Mouse (Mus musculus): ENCODE results near the gene Mdh2. TPM values are rescaled to one million over a fixed set of nuclear protein-coding genes. Genes with fewer than 3 reads are reported as not detected.

The Mdh2 gene
- polyA plus RNA-seq, 1 experiment from 2014 or later, result 479 TPM

DNA sequence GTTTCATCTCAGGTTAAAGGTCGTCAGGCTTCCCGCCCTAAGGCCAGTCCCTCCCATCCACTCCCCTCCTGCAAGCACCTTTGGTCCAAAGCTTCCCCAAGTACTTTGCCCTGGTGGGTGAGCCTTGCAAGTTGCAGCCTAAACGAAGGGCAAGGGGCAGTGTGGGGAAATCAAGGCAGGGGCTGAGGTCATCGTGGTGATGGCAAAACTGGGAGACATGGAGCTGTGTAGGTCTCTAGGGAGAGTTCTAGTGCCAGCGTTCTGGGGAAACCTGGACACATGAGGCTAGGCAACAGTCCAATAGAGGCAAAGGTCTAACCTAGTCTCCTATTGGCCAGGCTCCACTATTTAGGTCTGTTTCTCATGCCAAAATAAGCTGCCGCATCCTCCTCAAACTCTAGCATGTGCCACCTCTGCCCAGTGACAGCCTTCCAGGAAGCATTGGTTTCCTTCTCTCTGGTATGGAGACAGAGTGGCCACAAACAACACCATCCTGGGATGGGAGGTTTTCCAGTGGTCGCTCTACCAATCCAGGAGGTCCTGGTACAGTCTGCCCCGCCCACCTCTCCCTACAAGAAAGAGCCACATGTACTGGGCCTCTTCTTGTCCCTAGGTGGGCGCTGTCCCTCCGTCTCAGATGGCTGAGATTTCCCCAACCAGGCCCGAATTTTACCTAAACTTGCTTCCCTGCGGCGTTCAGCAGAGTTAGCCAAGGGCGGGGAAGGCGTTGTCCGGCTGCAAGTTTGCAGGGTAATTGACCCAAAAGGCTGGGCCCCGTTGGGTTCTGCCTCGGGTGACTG lies 35.1 kb upstream of the Mdh2 start:
- H3K4me2 ChIP-seq, result peak overlapping the region; percentile 91
- peaks cover 24% of the 10 kb centered on the region for H3K36me3 ChIP-seq
- 0 out of 2 replicates have a peak, but pooled peaks cover 3% of the 10 kb centered on the region for H3K9me3 ChIP-seq
- peaks cover 17% of the 10 kb centered on the region for H3K4me1 ChIP-seq
- no peaks in the 10 kb centered on the region for H3K27me3 ChIP-seq
- ATAC-seq (ENCODE audit: insufficient number of reproducible peaks, insufficient read depth, low FRiP score, low TSS enrichment, low read depth), result no peak
- H3K4me3 ChIP-seq, result peak overlapping the region; percentile 88
- peak overlapping the region; percentile 87 for H3K9ac ChIP-seq
- 16% methylated on average over 18 of the region's 18 CpGs for WGBS
- H3K27ac ChIP-seq, result 0 out of 2 replicates have a peak overlapping the region, but pooled peaks have one; percentile 33

DNA sequence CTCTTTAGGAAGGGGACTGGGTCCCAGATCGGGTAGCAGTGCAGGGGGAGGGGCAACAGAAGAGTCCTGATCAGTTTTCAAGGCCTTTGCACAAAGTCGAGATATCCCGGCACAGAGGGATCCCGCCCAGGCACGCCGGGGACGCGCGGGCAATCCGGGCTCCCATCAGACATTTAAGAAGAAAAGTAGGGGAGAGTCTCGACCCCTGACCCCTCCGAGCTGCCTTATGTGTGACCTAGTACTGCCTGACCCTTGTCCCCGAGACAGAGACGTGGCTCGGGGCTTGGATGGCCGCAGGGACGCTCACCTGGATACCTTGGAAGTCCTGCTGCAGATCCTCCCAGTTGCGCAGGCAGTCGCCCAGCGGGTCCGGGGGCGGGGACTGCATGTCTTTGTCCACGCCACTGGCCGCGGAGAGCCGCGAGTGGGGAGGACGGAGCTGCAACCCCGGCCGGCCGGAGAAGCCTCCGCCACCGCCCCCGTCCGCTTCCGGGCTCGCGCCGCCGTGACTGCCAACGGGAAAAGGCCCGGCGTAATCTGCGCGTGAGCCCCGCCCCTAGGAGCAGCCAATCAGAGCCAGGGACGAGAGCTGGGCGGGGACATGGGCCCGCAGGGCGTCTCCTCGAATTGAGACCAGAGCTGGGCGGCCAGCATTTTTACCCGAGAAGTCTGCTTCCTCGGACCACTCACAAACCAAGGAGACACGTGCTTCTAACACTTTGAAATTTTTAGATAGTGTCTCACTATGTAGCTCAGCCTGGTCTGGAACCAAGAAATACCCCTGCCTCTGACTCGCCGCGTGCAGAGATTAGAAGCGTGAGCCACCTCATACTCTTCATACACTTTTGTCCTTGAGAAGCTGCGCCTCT lies 34.3 kb upstream of the Mdh2 start, which contains the start of gene Tmem120a:
Gene Tmem120a, minus strand, starts transcription at position 708 of the 869 bp plus-strand sequence.
- peak within 1 kb of the TSS; percentile 75 for H3K27ac ChIP-seq
- no peaks in the 10 kb centered on the region for H3K27me3 ChIP-seq
- H3K4me3 ChIP-seq, result peak within 1 kb of the TSS; percentile 88
- peaks cover 17% of the 10 kb centered on the region for H3K4me1 ChIP-seq
- peak within 1 kb of the TSS; percentile 87 for H3K9ac ChIP-seq
- peak; percentile 91 for ATAC-seq (ENCODE audit: insufficient number of reproducible peaks, insufficient read depth, low FRiP score, low TSS enrichment, low read depth)
- peak within 1 kb of the TSS; percentile 91 for H3K4me2 ChIP-seq
- peaks cover 24% of the 10 kb centered on the region for H3K36me3 ChIP-seq
- WGBS, result under 1% methylated on average over 57 of the region's 60 CpGs
- 0 out of 2 replicates have a peak, but pooled peaks cover 3% of the 10 kb centered on the region for H3K9me3 ChIP-seq

DNA sequence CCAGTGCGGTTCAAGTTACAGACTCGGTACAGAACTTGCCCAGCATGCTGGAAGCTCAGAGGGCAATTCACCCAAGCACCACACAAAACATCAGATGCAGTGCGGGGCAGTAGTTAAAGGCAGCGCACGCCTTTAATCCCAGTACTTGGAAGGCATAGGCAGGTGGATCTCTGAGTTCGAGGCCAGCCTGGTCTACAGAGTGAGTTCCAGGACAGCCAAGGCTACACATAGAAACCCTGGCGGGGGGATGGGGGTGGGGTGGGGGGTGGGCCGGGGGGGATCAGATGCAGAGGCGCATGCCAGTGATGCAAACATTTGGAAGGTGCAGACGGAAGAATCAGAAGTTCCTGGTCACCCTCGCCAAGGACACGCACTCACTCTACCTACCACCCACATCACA lies 33.5 kb upstream of the Mdh2 start:
- Histone ChIP-seq H3K27me3 (no peaks in the 10 kb centered on the region), H3K9me3 (0 out of 2 replicates have a peak, but pooled peaks cover 3% of the 10 kb centered on the region), H3K4me2 (peak overlapping the region; percentile 91), H3K27ac (peak overlapping the region; percentile 75), H3K9ac (peak overlapping the region; percentile 87), H3K36me3 (peaks cover 19% of the 10 kb centered on the region), H3K4me1 (peaks cover 17% of the 10 kb centered on the region), H3K4me3 (peak overlapping the region; percentile 88)
- 17% methylated on average over 12 of the region's 12 CpGs for WGBS
- ATAC-seq (ENCODE audit: insufficient number of reproducible peaks, insufficient read depth, low FRiP score, low TSS enrichment, low read depth), result no peak

DNA sequence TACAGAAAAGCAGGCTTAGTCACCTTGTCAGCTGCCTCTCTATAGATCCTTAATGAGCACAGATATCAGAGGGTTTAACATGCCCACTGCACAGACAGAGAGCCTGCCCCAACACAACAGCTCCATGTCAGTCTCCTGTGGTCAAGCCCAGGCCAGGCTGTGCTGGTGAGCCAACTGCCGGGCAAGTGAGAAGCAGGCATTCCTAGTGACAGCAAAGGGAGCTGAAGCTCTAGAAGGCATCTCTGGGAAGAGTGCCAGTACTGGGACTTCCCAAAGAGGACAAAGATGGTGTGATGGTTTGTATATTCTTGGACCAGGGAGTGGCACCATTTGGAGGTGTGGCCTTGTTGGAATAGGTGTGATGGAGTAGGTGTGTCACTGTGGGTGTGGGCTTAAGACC lies 27.2 kb upstream of the Mdh2 start:
- Histone ChIP-seq H3K36me3 (no peaks in the 10 kb centered on the region), H3K4me3 (no peak overlapping the region), H3K9me3 (0 out of 2 replicates have a peak, but pooled peaks cover 3% of the 10 kb centered on the region), H3K27ac (no peak overlapping the region), H3K9ac (no peak overlapping the region), H3K4me1 (no peaks in the 10 kb centered on the region), H3K27me3 (no peaks in the 10 kb centered on the region), H3K4me2 (no peak overlapping the region)
- WGBS, result 76% methylated on average over 1 of the region's 1 CpGs
- no peak for ATAC-seq (ENCODE audit: insufficient number of reproducible peaks, insufficient read depth, low FRiP score, low TSS enrichment, low read depth)

DNA sequence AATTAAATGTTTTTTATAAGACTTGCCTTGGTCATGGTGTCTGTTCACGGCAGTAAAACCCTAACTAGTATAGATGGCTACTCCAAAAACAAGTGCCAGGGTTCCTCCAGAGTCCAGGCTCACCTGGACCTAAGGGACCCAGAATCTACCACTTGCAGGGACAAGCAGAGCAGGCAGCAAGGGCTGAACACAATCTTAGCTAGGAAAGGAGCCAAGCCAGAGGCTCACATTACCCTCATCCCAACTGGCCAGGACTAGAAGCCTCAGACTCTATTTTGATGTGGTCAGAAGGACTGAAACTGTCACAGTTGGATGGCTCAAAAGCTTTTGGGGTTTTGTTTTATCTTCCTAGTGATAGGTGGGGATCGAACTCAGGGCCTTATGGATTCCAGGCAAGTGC lies 26.7 kb upstream of the Mdh2 start:
- Histone ChIP-seq H3K4me1 (no peaks in the 10 kb centered on the region), H3K36me3 (no peaks in the 10 kb centered on the region), H3K9me3 (0 out of 2 replicates have a peak, but pooled peaks cover 3% of the 10 kb centered on the region), H3K4me2 (no peak overlapping the region), H3K4me3 (no peak overlapping the region), H3K27ac (no peak overlapping the region), H3K27me3 (no peaks in the 10 kb centered on the region), H3K9ac (no peak overlapping the region)
- no peak for ATAC-seq (ENCODE audit: insufficient number of reproducible peaks, insufficient read depth, low FRiP score, low TSS enrichment, low read depth)
- 66% methylated on average over 2 of the region's 2 CpGs for WGBS

DNA sequence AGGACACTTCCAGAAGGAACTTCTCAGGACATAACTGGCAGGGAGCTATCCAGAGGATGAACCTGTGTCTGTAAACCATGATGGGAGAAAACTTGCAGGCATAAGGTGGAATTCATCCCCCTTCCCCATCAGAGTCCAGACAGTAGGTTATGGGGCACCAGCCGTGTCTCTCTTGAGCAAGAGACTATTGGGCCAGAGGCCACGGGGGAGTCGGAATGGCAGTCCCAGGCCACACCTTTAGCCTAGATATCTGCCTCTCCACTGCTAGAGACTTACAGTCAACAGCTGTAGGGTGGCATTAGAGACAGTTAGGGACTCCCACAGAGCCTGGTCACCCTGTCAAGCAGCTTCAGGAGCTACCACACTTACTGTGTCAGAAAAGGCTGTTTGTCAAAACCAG lies 16.4 kb upstream of the Mdh2 start:
- 75% methylated on average over 3 of the region's 3 CpGs for WGBS

DNA sequence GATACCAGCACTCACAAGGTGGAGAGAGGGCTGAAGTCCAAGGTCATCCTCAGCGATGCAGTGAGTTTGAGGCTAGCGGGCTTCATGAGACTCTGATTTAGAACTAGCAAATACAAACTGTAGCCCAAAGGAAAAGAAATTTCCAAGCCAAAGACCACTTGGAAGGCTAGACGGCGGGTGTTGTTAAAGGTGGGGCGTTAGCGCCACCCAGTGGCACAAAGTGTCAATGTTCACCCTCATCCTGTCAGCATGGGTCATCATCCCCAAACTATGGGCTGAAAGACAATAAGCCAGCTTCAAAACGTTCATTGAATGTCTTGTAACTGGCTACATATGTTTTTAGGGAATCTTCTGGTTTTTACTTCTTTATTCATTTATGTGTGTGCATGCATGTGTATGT lies 14.8 kb upstream of the Mdh2 start:
- Histone ChIP-seq H3K9ac (no peak overlapping the region), H3K36me3 (no peaks in the 10 kb centered on the region), H3K27me3 (0 out of 2 replicates have a peak, but pooled peaks cover 4% of the 10 kb centered on the region), H3K9me3 (no peaks in the 10 kb centered on the region), H3K4me2 (no peak overlapping the region), H3K4me3 (no peak overlapping the region), H3K27ac (no peak overlapping the region), H3K4me1 (0 out of 2 replicates have a peak, but pooled peaks cover 4% of the 10 kb centered on the region)
- 4% methylated on average over 7 of the region's 7 CpGs for WGBS
- ATAC-seq (ENCODE audit: insufficient number of reproducible peaks, insufficient read depth, low FRiP score, low TSS enrichment, low read depth), result no peak

More for the DNA sequence above, 16.4 kb upstream of the Mdh2 start:
- 0 out of 2 replicates have a peak, but pooled peaks cover 4% of the 10 kb centered on the region for H3K4me1 ChIP-seq
- no peak overlapping the region for H3K4me3 ChIP-seq
- no peak overlapping the region for H3K27ac ChIP-seq
- no peaks in the 10 kb centered on the region for H3K9me3 ChIP-seq
- 0 out of 2 replicates have a peak, but pooled peaks cover 4% of the 10 kb centered on the region for H3K27me3 ChIP-seq
- no peak overlapping the region for H3K9ac ChIP-seq
- H3K36me3 ChIP-seq, result no peaks in the 10 kb centered on the region
- ATAC-seq (ENCODE audit: insufficient number of reproducible peaks, insufficient read depth, low FRiP score, low TSS enrichment, low read depth), result no peak
- H3K4me2 ChIP-seq, result no peak overlapping the region

DNA sequence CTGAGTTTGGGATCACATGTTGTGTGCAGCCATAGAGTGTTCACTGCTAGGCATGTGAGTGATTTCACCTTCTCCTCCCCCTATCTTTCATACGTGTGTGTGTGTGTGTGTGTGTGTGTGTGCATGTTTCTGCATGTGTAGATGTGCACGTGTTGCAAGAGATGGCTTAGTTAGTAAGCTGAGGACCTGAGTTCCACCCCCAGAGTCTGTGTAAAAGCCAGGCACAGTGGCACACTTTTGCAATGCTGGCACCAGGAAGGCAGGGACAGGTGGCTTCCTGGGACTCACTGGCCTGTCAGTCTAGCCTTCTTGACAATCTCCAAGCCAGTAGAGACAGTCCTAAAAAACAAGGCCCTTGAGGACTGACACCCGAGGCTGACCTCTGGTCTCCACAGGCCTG lies 13.3 kb upstream of the Mdh2 start:
- WGBS, result 66% methylated on average over 3 of the region's 3 CpGs
- no peaks in the 10 kb centered on the region for H3K9me3 ChIP-seq
- 0 out of 2 replicates have a peak, but pooled peaks cover 4% of the 10 kb centered on the region for H3K27me3 ChIP-seq
- H3K9ac ChIP-seq, result no peak overlapping the region
- no peak overlapping the region for H3K4me2 ChIP-seq
- ATAC-seq (ENCODE audit: insufficient number of reproducible peaks, insufficient read depth, low FRiP score, low TSS enrichment, low read depth), result no peak
- H3K27ac ChIP-seq, result no peak overlapping the region
- H3K4me1 ChIP-seq, result no peaks in the 10 kb centered on the region
- no peaks in the 10 kb centered on the region for H3K36me3 ChIP-seq
- H3K4me3 ChIP-seq, result no peak overlapping the region

DNA sequence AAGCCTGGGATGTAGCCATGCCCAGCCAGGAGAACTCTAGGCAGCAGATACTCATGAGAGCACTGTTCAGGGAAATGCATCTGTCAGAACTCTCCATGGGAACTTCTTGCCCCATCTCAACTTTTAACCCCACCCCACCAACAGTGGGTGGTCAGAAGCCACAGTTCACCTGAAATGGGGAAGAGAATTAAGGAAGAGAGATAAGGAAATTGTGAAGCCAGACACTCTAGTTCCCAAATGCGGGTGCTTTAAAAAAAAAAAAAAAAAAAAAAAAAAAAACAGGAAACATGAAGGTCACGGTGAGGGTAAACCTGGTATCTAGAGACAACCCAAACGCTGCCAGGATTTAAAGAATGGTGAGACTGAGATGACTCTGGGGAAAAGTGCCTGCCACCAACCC lies 5.8 kb upstream of the Mdh2 start:
- ATAC-seq (ENCODE audit: insufficient number of reproducible peaks, insufficient read depth, low FRiP score, low TSS enrichment, low read depth), result no peak
- Histone ChIP-seq H3K27ac (no peak overlapping the region), H3K4me2 (no peak overlapping the region), H3K36me3 (no peaks in the 10 kb centered on the region), H3K9ac (no peak overlapping the region), H3K9me3 (no peaks in the 10 kb centered on the region), H3K27me3 (no peaks in the 10 kb centered on the region), H3K4me1 (peaks cover 7% of the 10 kb centered on the region), H3K4me3 (no peak overlapping the region)
- WGBS, result 48% methylated on average over 3 of the region's 3 CpGs

DNA sequence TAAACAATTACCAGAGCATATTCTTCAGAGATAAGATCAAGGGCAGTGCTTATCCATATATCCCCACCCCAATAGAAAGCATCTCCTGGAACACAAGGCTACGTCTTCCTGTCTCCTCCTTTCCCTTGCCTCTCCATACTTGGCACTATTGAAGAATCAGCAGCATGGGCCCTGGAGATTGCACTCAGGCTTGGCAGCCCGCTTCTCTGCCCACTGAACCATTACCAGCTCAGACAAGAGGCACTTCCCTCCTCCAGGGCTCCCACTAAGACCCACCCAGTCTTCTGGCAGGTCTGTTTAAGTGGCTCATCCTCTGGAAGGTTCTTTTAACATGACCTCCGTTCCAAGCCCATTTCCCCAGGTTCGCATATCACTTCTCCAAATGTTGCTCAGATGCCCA lies 1.7 kb upstream of the Mdh2 start:
- H3K9ac ChIP-seq, result 0 out of 2 replicates have a peak overlapping the region, but pooled peaks have one; percentile 92
- 81% methylated on average over 4 of the region's 4 CpGs for WGBS
- no peaks in the 10 kb centered on the region for H3K9me3 ChIP-seq
- H3K27me3 ChIP-seq, result no peaks in the 10 kb centered on the region
- H3K4me1 ChIP-seq, result peaks cover 24% of the 10 kb centered on the region
- no peak overlapping the region for H3K4me3 ChIP-seq
- H3K36me3 ChIP-seq, result peaks cover 1% of the 10 kb centered on the region
- no peak overlapping the region for H3K27ac ChIP-seq
- H3K4me2 ChIP-seq, result no peak overlapping the region
- no peak for ATAC-seq (ENCODE audit: insufficient number of reproducible peaks, insufficient read depth, low FRiP score, low TSS enrichment, low read depth)

DNA sequence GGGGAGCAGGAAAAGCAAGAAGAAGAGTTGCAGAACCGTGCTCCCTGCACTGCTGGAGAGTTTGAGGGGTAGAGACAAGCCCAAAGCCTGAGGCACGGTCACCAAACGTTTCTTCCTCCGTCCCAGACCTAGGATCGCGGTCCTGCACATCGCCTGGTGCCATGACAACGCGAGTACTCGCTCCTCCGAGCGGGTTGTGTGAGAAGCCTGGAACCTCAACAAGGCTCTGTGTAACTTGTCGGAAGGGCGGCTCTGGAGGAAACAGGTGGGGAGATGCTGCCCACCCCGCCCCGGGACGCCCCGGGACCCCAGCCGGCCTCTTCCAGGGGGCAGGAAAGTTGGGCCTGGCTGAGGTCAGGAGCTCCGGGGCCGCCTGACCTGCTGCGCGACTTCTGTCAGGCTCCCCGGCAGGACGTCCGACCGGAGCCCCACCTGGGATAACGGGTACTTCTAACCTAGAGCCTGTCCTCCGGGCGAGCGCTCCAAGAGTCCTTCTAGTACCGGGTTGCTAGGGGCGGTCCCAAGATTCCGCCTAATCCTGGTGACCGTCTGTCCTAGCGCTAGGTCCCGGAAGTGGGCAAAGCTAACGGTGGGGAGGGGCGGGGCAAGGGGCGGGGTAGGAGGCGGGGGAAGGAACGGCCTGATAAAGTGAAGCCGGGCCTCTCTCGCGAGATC lies 347 bp upstream of the Mdh2 start, which contains the start of gene Styxl1:
Gene Styxl1, minus strand, starts transcription at position 590 of the 675 bp plus-strand sequence.
- Histone ChIP-seq H3K27me3 (no peaks in the 10 kb centered on the region), H3K9me3 (no peaks in the 10 kb centered on the region), H3K4me3 (peak within 1 kb of the TSS; percentile 89), H3K9ac (peak within 1 kb of the TSS; percentile 92), H3K27ac (peak within 1 kb of the TSS; percentile 92), H3K36me3 (peaks cover 14% of the 10 kb centered on the region), H3K4me2 (peak within 1 kb of the TSS; percentile 85), H3K4me1 (peaks cover 24% of the 10 kb centered on the region)
- WGBS, result under 1% methylated on average over 45 of the region's 45 CpGs
- ATAC-seq (ENCODE audit: insufficient number of reproducible peaks, insufficient read depth, low FRiP score, low TSS enrichment, low read depth), result peak; percentile 1; the same call in 1 of the 2 replicates
